Mouse (Mus musculus): ENCODE data around the gene Pithd1. TPM values are rescaled to one million over a fixed set of nuclear protein-coding genes. Genes with fewer than 3 reads are reported as not detected.

Pithd1 gene
- polyA plus RNA-seq, 1 experiment from 2014 or later = 58.3 TPM

GRCm38 (mm10) chr4:136020743-136021548 is 33.9 kb upstream of the Pithd1 start:
- Histone ChIP-seq H3K27me3 (no peaks in the 10 kb centered on the region), H3K4me1 (peaks cover 16% of the 10 kb centered on the region), H3K9ac (replicated peaks) (peak overlapping the region; percentile 99), H3K4me2 (replicated peaks) (peak overlapping the region; percentile 96), H3K27ac (replicated peaks) (peak overlapping the region; percentile 86), H3K4me3 (peak overlapping the region; percentile 99), H3K9me3 (no peaks in the 10 kb centered on the region), H3K36me3 (no peaks in the 10 kb centered on the region)
- ATAC-seq (ENCODE audit: low FRiP score, low read depth) = peak; percentile 74
- 2% methylated on average over 59 of the region's 62 CpGs for WGBS

GRCm38 (mm10) chr4:136016059-136016602 is 29.1 kb upstream of the Pithd1 start:
- Histone ChIP-seq H3K9me3 (no peaks in the 10 kb centered on the region), H3K4me2 (replicated peaks) (no peak overlapping the region), H3K27me3 (no peaks in the 10 kb centered on the region), H3K9ac (replicated peaks) (no peak overlapping the region), H3K36me3 (peaks cover 28% of the 10 kb centered on the region), H3K27ac (replicated peaks) (no peak overlapping the region), H3K4me3 (no peak overlapping the region), H3K4me1 (peaks cover 16% of the 10 kb centered on the region)
- ATAC-seq (ENCODE audit: low FRiP score, low read depth) = no peak
- 85% methylated on average over 3 of the region's 3 CpGs for WGBS

- H3K9ac ChIP-seq (replicated peaks) = no peak overlapping the region
- no peak overlapping the region for H3K4me2 ChIP-seq (replicated peaks)
- H3K27me3 ChIP-seq = no peaks in the 10 kb centered on the region
- H3K36me3 ChIP-seq = peaks cover 78% of the 10 kb centered on the region
- no peaks in the 10 kb centered on the region for H3K9me3 ChIP-seq
- no peak overlapping the region for H3K27ac ChIP-seq (replicated peaks)
- no peak overlapping the region for H3K4me3 ChIP-seq
- 94% methylated on average over 4 of the region's 4 CpGs for WGBS
- H3K4me1 ChIP-seq = no peaks in the 10 kb centered on the region
- ATAC-seq (ENCODE audit: low FRiP score, low read depth) = no peak
Observed at GRCm38 (mm10) chr4:136010586-136010985, 23.5 kb upstream of the Pithd1 start.

GRCm38 (mm10) chr4:136008782-136009447 is 21.9 kb upstream of the Pithd1 start:
- Histone ChIP-seq H3K4me1 (no peaks in the 10 kb centered on the region), H3K27me3 (no peaks in the 10 kb centered on the region), H3K27ac (replicated peaks) (no peak overlapping the region), H3K4me2 (replicated peaks) (no peak overlapping the region), H3K9me3 (no peaks in the 10 kb centered on the region), H3K9ac (replicated peaks) (no peak overlapping the region), H3K36me3 (peaks cover 91% of the 10 kb centered on the region), H3K4me3 (no peak overlapping the region)
- WGBS = 90% methylated on average over 8 of the region's 8 CpGs
- no peak for ATAC-seq (ENCODE audit: low FRiP score, low read depth)

- WGBS = 95% methylated on average over 3 of the region's 3 CpGs
Observed at GRCm38 (mm10) chr4:136006821-136007220, 19.8 kb upstream of the Pithd1 start.

GRCm38 (mm10) chr4:136004921-136005320 is 17.9 kb upstream of the Pithd1 start:
- no peaks in the 10 kb centered on the region for H3K9me3 ChIP-seq
- no peak overlapping the region for H3K27ac ChIP-seq (replicated peaks)
- H3K4me1 ChIP-seq = no peaks in the 10 kb centered on the region
- 92% methylated on average over 2 of the region's 2 CpGs for WGBS
- no peak overlapping the region for H3K4me3 ChIP-seq
- H3K9ac ChIP-seq (replicated peaks) = no peak overlapping the region
- no peak overlapping the region for H3K4me2 ChIP-seq (replicated peaks)
- H3K27me3 ChIP-seq = no peaks in the 10 kb centered on the region
- no peak for ATAC-seq (ENCODE audit: low FRiP score, low read depth)
- peaks cover 83% of the 10 kb centered on the region for H3K36me3 ChIP-seq

More at GRCm38 (mm10) chr4:136006821-136007220, 19.8 kb upstream of the Pithd1 start:
- no peak overlapping the region for H3K9ac ChIP-seq (replicated peaks)
- no peaks in the 10 kb centered on the region for H3K4me1 ChIP-seq
- H3K4me2 ChIP-seq (replicated peaks) = no peak overlapping the region
- no peak for ATAC-seq (ENCODE audit: low FRiP score, low read depth)
- peaks cover 92% of the 10 kb centered on the region for H3K36me3 ChIP-seq
- no peak overlapping the region for H3K4me3 ChIP-seq
- no peak overlapping the region for H3K27ac ChIP-seq (replicated peaks)
- H3K27me3 ChIP-seq = no peaks in the 10 kb centered on the region
- no peaks in the 10 kb centered on the region for H3K9me3 ChIP-seq

- Histone ChIP-seq H3K4me1 (no peaks in the 10 kb centered on the region), H3K36me3 (peaks cover 75% of the 10 kb centered on the region)
Observed at GRCm38 (mm10) chr4:136004107-136004675, 17.1 kb upstream of the Pithd1 start.

GRCm38 (mm10) chr4:135995118-135995517 is 8.1 kb upstream of the Pithd1 start:
- Histone ChIP-seq H3K4me2 (replicated peaks) (no peak overlapping the region), H3K36me3 (no peaks in the 10 kb centered on the region), H3K9ac (replicated peaks) (no peak overlapping the region), H3K4me3 (no peak overlapping the region), H3K4me1 (no peaks in the 10 kb centered on the region), H3K27me3 (no peaks in the 10 kb centered on the region), H3K9me3 (peaks cover 5% of the 10 kb centered on the region; the same call in 1 of the 2 replicates), H3K27ac (replicated peaks) (no peak overlapping the region)
- ATAC-seq (ENCODE audit: low FRiP score, low read depth) = no peak
- 85% methylated on average over 4 of the region's 4 CpGs for WGBS

More at GRCm38 (mm10) chr4:136004107-136004675, 17.1 kb upstream of the Pithd1 start:
- 92% methylated on average over 5 of the region's 5 CpGs for WGBS
- Histone ChIP-seq H3K4me2 (replicated peaks) (no peak overlapping the region), H3K9ac (replicated peaks) (no peak overlapping the region), H3K27ac (replicated peaks) (no peak overlapping the region), H3K9me3 (no peaks in the 10 kb centered on the region), H3K27me3 (no peaks in the 10 kb centered on the region), H3K4me3 (no peak overlapping the region)
- no peak for ATAC-seq (ENCODE audit: low FRiP score, low read depth)

GRCm38 (mm10) chr4:135993941-135994340 is 6.9 kb upstream of the Pithd1 start:
- WGBS = 97% methylated on average over 6 of the region's 6 CpGs
- Histone ChIP-seq H3K27me3 (no peaks in the 10 kb centered on the region), H3K9me3 (peaks cover 5% of the 10 kb centered on the region; the same call in 1 of the 2 replicates), H3K9ac (replicated peaks) (no peak overlapping the region), H3K36me3 (no peaks in the 10 kb centered on the region), H3K4me1 (no peaks in the 10 kb centered on the region), H3K4me2 (replicated peaks) (no peak overlapping the region), H3K4me3 (no peak overlapping the region), H3K27ac (replicated peaks) (no peak overlapping the region)
- no peak for ATAC-seq (ENCODE audit: low FRiP score, low read depth)

GRCm38 (mm10) chr4:135987714-135988113 is 650 bp upstream of the Pithd1 start:
- Histone ChIP-seq H3K27me3 (no peaks in the 10 kb centered on the region), H3K36me3 (peaks cover 27% of the 10 kb centered on the region), H3K4me2 (replicated peaks) (peak overlapping the region; percentile 84), H3K27ac (replicated peaks) (peak overlapping the region; percentile 80; the same call in 1 of the 2 replicates), H3K4me3 (peak overlapping the region; percentile 97), H3K9ac (replicated peaks) (peak overlapping the region; percentile 95), H3K9me3 (no peaks in the 10 kb centered on the region), H3K4me1 (peaks cover 24% of the 10 kb centered on the region)
- no peak; the same call in 1 of the 2 replicates for ATAC-seq (ENCODE audit: low FRiP score, low read depth)
- WGBS = 70% methylated on average over 9 of the region's 9 CpGs

GRCm38 (mm10) chr4:135986301-135986942 is 642 bp downstream of the Pithd1 start:
- ATAC-seq (ENCODE audit: low FRiP score, low read depth) = no peak
- no peaks in the 10 kb centered on the region for H3K27me3 ChIP-seq
- H3K9me3 ChIP-seq = no peaks in the 10 kb centered on the region
- H3K4me2 ChIP-seq (replicated peaks) = peak overlapping the region; percentile 84
- H3K27ac ChIP-seq (replicated peaks) = peak overlapping the region; percentile 80
- H3K36me3 ChIP-seq = peaks cover 36% of the 10 kb centered on the region
- peak overlapping the region; percentile 97 for H3K4me3 ChIP-seq
- H3K9ac ChIP-seq (replicated peaks) = peak overlapping the region; percentile 95
- peaks cover 24% of the 10 kb centered on the region for H3K4me1 ChIP-seq
- WGBS = 10% methylated on average over 23 of the region's 23 CpGs
